Mouse (Mus musculus): ENCODE measurements at regions not wholly inside any gene's neighbourhood (a gene's known extent, or its start where the extent isn't known, plus 50 kb on each side); places are given as distances from the start of the nearest gene placed in this dataset.

GRCm38 (mm10) chr7:54634348-54635035 lies 200.8 kb upstream of the Luzp2 start:
- TF ChIP-seq CTCF (IDR thresholded peaks at IDR 0.05; ENCODE audit: low read depth, low read length) (no peak), POLR2A (IDR thresholded peaks at IDR 0.05; ENCODE audit: extremely low read depth, insufficient read depth, low read length) (no peak)
